Mouse (Mus musculus) erythroid progenitor cell, adult 5-6 weeks (primary cell): Measurements from ENCODE around the gene Arhgef10l. TPM values are rescaled to one million over a fixed set of nuclear protein-coding genes. Genes with fewer than 3 reads are reported as not detected.

ENCODE experiments used
- ATAC-seq: replicated peaks from 2 replicates; pipeline ENCODE4 v1.8.0; 2016; ENCODE audit warnings: moderate number of reproducible peaks, mild to moderate bottlenecking, moderate TSS enrichment, inconsistent platforms; ENCODE audit not compliant: poor library complexity, low FRiP score, severe bottlenecking
- total RNA-seq, 2 experiments: library from RNA; stranded (forward) in 1 of 2; stranded (reverse) in 1 of 2; fragments of 150-400 nt in 1 of 2; fragments of 186-747, 209-891 nt in 1 of 2; gene quantifications; 2 replicates each; pipeline versions ENCODE4 v1.2.3 to v1.2.4; 2015 to 2017; ENCODE audit warnings: low replicate concordance in 2 of 2

Arhgef10l gene
- total RNA-seq, 2 experiments from 2014 or later: 1.4 TPM; not detected in 1

DNA sequence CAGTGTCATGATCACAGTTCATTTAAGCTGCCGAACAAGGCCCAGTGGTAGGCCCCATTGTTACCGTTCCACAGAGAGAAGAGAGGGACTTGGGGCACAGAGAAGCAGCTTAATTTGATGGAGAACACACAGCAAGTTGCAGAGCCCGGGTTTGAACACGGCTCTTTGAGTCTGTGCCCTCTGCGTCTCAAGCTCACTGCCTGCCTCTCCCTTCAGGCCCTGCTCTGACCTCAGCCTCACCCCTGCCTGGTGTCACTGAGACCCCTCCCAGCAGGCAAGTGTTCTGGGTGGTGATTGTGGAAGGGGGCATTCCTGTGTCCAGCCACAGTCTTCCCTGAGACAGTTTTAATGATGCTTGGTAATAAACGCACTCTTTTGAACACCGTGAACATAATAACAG, 29.3 kb upstream of the Arhgef10l start:
- no peak for ATAC-seq

DNA sequence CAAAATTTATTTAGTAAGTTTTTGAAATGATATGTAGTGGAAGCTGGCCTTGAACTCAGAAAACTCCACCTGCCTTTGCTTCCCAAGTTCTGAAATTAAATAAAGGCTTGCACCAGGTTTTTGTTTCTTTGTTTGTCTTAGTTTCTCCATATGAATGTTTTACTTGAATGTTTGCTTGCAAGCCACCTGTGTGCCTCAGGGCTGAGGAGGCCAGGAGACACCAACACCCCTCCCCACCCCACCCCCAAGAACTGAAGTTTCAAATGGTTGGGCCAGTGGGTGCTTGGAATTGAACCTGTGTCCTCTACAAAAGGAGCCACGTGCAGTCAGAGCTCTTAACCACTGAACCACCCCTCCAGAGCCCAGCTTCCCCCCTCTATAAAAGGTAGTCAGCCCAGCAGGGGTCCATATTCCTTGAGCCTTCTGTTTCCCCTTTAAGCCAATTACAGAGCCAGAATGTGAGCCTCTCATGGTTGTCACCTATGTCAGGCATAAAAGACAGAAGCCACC, 28.8 kb upstream of the Arhgef10l start:
- no peak for ATAC-seq

DNA sequence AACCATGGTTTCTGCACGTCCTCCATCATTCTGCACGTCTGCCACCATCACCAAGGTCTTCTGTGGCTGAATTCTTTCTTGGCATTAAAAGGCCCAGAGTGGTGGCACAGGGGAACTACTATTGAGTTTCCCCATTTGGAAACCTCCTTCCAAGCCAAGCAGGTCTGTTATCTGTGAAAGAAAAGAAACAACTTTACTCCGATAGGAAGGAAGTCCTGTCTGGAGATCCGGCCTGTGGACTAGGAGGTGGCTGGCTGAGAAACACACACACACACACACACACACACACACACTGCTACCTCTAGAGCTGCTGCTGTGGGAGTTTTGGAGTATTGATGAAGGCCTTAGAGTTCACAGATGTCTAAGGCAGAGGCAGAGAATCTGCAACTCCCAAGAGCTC, 27.7 kb upstream of the Arhgef10l start:
- ATAC-seq: no peak

DNA sequence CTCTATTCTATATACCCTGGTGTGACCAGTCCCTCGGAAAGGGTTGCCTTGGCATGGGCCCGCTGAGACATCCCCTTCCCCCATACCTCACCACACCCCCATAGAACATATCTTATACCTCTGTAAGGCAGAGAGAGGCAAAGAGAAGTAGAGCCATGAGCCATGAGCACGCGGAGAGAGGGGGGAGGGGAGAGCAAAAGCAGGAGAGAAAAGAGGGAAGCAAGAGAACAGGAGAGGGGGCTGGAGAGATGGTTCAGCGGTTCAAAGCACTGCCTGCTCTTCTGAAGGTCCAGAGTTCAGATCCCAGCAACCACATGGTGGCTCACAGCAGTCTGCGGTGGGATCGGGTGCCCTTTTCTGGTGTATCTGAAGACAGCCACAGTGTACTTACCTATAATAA, 25.7 kb upstream of the Arhgef10l start:
- ATAC-seq: no peak

DNA sequence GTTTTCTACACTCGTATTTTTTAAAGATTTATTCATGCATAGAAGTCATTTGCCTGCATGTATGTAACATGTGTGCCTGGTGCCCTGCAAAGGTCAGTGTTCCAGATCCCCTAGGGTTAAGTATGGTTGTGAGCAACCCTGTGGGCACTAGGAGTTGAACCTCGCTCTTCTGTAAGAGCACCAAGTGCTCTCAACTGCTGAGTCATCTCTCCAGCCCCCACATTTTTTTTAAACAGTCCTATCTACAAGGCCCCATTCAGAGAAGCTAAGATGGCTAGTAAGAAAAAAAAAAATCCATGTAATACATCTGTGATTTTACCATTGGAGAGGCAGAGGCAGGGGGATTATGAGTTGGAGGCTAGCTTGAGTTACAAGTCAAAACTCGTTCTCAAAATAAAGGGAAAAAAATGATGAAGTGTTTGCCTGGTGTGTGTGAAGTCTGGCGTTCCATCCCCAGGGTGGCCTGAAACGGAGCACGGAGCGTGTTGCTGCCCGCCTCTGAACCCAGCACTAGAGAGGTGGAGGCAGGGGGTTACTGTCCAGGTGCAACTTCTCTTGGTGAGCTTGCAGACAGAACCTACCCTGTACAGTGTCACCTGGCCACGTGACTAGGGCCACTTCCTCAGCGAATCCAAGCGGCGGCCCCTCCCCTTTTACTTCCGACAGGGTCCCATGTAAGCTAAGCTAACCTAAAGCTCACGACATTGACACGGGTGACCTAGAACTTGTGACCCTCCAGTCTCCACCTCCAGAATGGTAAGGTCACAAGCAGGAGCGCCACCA, 24.3 kb upstream of the Arhgef10l start:
- no peak for ATAC-seq

DNA sequence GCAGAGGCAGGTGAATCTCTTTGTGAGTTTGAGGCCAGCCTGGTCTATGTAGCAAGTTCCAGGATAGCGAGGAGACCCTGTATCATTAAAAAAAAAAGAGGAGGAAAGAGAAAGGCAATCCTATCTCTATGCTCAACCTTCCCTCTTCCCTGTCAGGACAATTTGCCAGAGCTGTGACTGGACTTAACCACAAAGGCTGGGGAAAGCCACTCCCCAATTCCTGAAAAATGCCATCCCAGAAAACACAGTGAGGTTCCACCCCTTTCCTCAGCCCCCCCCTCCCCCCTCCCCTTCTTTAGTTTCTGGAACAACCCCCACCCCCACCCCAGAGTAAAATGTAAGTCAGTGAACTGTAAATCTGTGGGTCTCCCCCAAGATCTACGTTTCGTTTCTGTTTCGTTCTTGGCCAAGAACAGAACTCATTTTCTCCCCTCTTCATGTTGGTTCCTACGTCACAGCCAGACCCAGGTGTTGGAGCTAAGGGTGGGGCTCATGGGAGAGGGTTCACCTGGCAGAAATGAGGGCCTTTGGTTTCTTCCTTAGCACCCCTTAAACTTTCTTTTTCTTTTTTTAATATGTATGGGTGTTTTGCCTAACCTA, 23.1 kb upstream of the Arhgef10l start:
- ATAC-seq: no peak

DNA sequence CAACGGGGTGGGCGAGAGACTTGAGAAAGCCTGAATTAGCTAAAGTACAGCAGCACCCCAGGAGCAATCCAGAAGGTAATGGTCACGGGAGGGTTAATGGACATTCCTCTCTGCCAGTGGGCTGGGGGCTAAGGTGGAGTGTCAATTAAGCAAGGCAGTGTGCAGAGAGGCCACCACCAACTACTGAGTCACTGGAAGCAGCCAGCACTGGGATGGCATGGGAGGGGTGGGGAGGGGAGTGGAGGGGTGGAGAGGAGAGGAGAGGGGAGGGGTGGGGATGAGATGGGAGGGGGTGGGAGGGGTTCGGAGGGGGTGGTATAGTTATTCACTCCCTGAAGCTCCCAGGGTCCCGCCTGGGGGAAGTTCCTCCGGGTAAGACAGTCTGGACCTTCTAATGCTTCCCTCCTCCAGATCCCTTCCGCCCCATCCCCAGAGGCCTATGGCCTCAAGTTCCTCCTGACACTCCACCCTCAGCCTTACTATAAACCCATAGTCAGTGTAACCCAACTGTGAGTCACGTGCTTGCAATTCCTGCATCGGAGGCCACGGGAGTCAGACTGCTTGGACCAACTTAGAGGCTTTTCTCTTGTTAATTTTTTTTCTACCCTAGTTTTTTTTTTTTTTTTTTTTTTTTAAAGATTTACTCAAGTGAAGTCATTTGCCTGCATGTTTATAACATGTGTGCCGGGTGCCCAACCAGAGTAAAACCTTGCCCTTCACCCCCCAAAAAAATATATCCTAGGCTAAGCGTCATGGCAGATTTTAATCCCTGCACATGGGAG, 22.4 kb upstream of the Arhgef10l start:
- no peak for ATAC-seq

DNA sequence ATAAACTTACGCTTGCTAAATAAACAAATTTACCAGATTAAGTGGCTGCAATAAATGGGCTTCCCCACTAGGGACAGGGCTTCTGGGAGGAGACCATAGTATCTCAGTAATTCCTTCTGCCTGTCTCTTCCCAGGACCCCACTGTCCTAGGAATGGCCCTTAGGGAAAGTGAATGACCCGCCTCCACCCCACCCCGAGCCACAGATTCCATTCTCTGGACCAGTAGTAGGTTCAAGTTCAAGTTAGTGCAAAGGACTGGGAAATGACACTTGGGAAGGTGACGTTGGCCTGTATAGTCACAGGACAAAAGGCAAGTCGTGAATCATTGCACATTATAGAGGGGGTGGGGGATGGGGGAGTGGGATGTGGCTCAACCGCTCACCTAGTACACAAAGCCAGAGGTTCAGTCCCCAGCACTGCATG, 19.1 kb upstream of the Arhgef10l start:
- ATAC-seq: no peak

DNA sequence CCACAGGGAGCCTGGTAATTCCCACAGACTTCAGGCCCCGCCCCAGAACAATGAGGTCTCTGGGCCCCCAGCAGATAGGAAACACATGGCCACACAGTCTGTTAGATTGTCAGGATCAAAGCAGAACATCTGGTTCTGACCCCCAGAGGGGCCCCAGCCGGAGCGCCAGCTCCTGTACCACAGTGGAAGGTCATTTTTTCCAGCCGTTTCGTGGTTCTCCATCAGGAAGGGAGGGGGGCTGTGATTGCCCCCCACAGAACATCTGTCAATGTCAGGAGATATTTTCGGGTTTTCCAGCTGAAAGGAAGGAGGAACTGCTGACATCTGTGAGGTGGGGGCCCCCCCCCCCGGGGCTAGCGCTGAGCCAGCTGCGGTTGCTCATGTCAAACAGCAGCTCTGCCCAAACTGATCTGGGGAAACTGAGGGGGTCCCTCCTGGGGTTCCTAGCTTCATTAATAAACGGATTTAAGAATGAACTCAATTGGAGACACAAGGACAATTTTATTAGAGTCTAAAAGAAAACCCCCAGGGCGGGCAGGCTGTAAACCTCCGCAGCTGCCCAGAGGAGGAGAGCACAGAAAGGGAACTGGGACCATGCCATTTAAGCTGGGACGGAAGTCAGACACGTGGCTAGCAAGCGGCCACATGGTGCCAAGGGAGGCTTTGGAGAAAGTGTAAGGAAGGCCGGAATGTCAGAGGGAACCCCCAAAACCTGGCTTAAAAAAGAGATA, 18.5 kb upstream of the Arhgef10l start:
- ATAC-seq: no peak

DNA sequence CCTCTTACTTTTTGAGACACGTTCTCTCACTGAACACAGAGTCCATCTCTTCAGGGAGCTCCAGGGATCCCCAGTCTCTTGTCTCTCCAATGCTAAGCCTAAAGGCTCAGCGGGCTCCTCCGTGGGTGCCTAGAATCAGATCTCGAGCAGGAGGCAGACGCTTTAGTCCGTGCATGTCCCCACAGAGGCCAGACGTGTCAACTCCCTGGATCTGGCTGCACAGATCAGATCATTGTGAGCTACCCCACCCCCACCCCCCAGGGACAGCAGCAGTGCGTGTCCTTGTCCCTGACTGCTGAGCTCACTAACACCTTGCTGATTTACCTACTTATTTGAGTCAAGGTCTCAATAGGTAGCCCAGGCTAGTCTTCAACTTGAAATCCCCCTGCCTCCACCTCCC, 17.8 kb upstream of the Arhgef10l start:
- ATAC-seq: 0 out of 2 replicates have a peak, but pooled peaks have one; percentile 8

DNA sequence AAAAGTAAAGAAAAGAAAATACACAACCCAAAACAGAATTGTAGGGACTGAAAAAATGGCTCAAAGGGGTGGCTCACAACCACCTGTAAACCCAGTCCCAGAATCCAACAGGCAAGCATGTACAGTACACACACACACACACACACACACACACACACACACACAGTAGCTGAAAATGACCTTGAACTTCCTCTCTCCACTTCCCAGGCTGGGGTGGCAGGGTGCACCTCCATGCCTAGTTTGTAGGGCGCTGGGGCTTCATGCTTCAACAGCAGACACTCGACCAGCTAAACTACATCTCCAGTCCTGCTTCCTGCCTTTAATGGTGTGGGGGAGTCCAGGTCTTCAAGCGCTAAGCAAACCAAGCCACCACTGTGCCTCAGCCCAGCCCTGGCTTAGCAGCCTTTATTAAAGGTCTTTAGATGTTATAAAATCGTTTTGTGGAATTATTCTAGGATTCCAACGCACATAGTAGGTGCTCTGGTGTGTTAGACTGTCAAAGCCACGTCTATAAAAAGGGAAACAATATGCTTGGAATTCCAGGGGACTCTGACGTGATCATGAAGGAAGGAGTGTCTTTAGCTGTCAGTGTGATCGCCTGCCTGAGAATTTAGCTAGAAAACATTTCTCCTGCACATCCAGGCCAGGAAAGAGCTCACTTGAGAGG, 15.1 kb upstream of the Arhgef10l start:
- ATAC-seq: no peak

DNA sequence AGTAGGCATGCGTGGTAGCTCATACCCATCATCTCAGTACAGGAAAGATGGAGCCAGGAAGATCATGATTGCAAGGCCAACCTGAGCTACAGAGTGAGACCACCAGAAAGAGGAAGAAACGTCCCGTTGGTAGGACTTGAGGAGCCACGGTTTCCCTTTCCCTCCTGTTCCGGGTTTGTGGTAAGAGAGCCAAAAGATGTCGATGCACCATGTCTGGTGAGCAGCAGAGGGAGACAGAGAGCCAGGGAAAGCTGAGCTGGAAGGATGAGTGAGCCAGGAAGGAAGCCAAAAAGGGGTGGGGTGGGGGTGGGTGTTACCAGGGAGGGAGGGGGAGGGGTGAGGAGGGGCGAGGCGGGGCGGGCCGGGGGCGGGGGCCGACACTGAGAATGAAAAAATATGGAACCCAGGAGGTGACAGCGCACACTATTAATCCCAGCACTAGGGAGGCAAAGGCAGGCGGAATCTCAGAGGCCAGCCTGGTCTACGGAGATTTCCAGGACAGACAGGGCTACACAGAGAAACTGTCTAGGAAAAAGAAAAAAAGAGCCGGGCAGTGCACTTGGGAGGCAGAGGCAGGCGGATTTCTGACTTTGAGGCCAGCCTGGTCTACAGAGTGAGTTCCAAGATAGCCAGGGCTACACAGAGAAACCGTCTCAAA, 14.0 kb upstream of the Arhgef10l start:
- ATAC-seq: peak; percentile 65

DNA sequence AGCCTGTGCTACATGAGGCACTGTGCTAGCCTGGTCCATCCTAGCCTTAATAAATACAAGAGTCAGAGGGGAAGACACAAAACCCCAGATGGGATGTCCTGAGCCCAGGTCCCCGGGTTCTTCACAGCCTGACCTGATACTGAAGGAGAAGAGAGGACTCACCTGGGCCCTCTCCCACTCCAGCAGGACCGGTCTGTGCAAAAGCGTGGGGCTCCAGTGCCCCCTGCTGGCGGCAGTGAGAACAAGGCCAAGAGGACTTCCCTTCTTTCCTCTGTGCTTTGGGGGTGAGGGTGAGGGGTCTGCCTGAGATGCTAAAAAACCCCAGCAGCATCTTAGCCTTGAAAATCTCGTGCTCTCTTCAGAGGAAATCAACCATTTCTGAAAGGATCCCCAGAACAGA, 13.2 kb upstream of the Arhgef10l start:
- ATAC-seq: 0 out of 2 replicates have a peak, but pooled peaks have one; percentile 33

DNA sequence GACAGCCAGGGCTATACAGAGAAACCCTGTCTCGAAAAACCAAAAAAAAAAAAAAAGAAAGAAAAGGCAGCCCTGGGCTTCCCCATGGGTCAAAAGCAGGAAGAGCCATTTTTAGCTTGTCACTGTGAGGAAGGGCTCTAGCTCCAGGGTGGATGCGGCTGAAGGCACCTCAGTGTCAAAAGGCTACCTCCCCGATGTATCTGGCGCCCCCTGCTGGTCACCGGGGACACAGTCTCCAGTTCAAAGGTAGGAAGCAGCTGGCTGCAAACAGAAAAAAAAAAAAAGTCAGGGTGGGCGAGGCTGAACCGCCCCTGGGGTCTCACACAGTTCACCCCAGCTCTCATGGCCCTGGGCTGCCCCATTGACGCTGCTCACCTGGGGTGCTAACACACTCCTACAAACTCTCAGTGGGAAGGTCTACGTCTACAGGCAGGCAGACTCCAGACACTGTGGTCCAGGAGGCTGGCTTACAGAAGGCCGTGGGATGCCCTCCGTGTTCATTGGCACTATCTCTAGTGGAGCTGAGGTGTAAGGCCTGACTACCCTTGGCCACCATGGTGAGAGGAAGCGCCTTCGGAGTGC, 8.6 kb upstream of the Arhgef10l start:
- peak; percentile 79 for ATAC-seq

DNA sequence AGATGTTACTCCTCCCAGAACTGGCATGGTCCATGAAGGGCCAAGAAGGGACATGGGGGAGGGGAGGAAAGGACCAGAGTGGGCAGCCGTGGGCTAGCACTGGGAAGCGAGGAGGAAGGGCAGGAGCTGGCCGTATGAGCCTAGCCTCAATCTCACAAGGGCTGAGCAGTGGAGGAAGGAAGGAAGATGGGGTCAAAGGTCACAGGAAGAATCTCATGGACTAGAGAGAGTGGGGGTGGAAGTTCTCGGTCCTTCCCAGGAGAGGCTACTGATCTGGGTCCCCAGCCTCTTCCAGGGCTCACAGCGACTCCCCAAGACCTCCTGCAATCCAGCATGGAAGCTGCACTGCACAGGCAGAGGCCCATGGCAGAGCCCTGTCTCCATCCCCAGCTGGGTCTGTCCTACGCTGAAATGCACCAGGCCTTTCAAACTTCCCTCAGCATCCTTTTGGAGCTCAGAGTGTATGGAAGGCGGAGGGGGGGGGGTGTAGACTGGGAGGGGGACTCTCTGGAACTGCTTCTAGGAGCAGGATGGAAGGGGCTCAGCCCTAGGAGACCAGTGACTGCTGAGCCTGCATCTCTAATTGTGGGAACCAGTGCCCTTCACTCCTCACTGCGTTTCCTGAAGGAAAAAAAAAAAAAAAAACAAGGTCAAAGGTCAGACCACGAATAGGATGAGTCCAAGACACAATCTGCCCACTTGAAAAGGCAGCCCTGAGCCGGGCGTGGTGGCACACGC, 7.9 kb upstream of the Arhgef10l start:
- ATAC-seq: no peak

DNA sequence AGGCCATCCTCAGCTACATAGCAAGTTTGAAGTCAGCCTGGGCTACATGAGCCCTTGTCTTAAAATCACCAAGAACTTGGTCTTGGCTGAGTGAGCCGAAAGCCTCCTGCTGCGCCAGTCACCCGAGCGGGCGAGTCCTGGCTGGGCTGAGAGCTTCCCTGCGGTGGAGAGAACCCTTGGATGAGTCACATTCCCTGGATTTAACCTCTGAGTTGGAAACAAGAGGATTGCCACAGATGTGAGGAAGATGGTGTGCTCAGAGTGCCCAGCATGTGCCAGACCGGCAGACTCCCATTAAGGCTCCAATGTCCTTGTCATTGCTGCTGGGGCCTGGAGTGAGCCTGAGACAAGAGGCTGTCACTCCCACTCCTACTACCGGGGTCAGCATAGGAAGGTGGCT, 2.0 kb upstream of the Arhgef10l start:
- ATAC-seq: no peak

DNA sequence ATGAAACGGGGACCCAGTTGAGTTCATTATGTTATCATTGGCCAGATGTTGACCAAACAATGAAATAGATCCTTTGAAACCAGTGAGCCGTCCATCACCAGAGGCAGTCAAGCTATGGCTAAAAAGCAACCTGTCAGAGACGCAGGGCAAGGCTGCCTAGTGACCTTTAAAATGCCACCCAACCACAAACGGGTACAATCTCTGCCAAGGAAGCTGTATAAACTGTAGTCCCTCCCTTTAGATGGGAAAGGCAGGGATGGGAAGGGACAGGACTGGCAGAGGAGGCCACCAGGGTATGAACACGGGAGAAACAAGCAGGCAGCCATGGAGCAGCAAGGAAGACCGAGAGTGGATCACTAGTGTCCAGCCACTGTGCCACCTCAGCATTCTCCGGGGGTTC, 759 bp downstream of the Arhgef10l start:
- no peak for ATAC-seq
